Mouse (Mus musculus) cerebellum, adult 11 months (tissue): ENCODE results near the gene Zfp275.
"Not testable (repeated sequence)": the region's sequence is repeated elsewhere in the genome, so short reads cannot be mapped to it uniquely, and the experiment has no call there.

ENCODE experiments used
- DNase-seq: peaks from one replicate; pipeline ENCODE4 v3.0.0; 2022

The Zfp275 gene

GRCm38 (mm10) chrX:73342483-73342895, at the start of gene Zfp275:
Zfp275 (plus strand) TSS chrX:73342621.
- peak; percentile 64 for DNase-seq

- DNase-seq = not testable (repeated sequence)
These were observed 49.5 kb upstream of the Zfp275 start, which contains the start of the genes Xlr5a and Xlr5c for GRCm38 (mm10) chrX:73292876-73293275. Xlr5a (minus strand) TSS chrX:73292976. Xlr5c (minus strand) TSS chrX:73292976.

GRCm38 (mm10) chrX:73295745-73296144, 46.7 kb upstream of the Zfp275 start:
- DNase-seq = not testable (repeated sequence)

GRCm38 (mm10) chrX:73312522-73312921, 29.9 kb upstream of the Zfp275 start:
- DNase-seq = peak; percentile 16

- DNase-seq = no peak
These were observed 21.4 kb upstream of the Zfp275 start for GRCm38 (mm10) chrX:73321029-73321428.

GRCm38 (mm10) chrX:73327215-73327614, 15.2 kb upstream of the Zfp275 start:
- DNase-seq = no peak

GRCm38 (mm10) chrX:73333548-73333947, 8.9 kb upstream of the Zfp275 start:
- DNase-seq = no peak

- no peak for DNase-seq
These were observed 5.7 kb upstream of the Zfp275 start, which contains the start of gene Gm45015 for GRCm38 (mm10) chrX:73336740-73337139. Gm45015 (minus strand) TSS chrX:73336840.

GRCm38 (mm10) chrX:73341473-73341872, 948 bp upstream of the Zfp275 start:
- DNase-seq = no peak

GRCm38 (mm10) chrX:73342068-73342467, 353 bp upstream of the Zfp275 start:
- no peak for DNase-seq

- DNase-seq = peak; percentile 27
These were observed 717 bp downstream of the Zfp275 start for GRCm38 (mm10) chrX:73342941-73343735.

GRCm38 (mm10) chrX:73343802-73344201, 1.4 kb downstream of the Zfp275 start:
- DNase-seq = no peak

GRCm38 (mm10) chrX:73344346-73344745, 1.9 kb downstream of the Zfp275 start:
- no peak for DNase-seq

GRCm38 (mm10) chrX:73356163-73356562, 13.7 kb downstream of the Zfp275 start:
- DNase-seq = no peak

GRCm38 (mm10) chrX:73356719-73357118, 14.3 kb downstream of the Zfp275 start:
- no peak for DNase-seq

GRCm38 (mm10) chrX:73363291-73363690, 20.9 kb downstream of the Zfp275 start:
- DNase-seq = no peak

GRCm38 (mm10) chrX:73384419-73384818, 42.0 kb downstream of the Zfp275 start:
- no peak for DNase-seq

GRCm38 (mm10) chrX:73384924-73385323, 42.5 kb downstream of the Zfp275 start:
- DNase-seq = no peak

GRCm38 (mm10) chrX:73391481-73391880, 49.1 kb downstream of the Zfp275 start:
- DNase-seq = no peak

- DNase-seq = no peak
These were observed 54.0 kb downstream of the Zfp275 start for GRCm38 (mm10) chrX:73396446-73396845.

- not testable (repeated sequence) for DNase-seq
These were observed 56.2 kb downstream of the Zfp275 start, which contains the start of gene Gm18336 for GRCm38 (mm10) chrX:73398636-73399035. Gm18336 (minus strand) TSS chrX:73398736.

GRCm38 (mm10) chrX:73400951-73401350, 58.5 kb downstream of the Zfp275 start:
- DNase-seq = no peak

- no peak for DNase-seq
These were observed 59.2 kb downstream of the Zfp275 start for GRCm38 (mm10) chrX:73401616-73402015.
